Mouse (Mus musculus) olfactory bulb, adult 2 months (tissue): ENCODE results near the gene Nox4.

Experiments used
- CTCF ChIP-seq: fragments of 200-500 bp; IDR thresholded peaks from 2 replicates; pipeline ENCODE4 v1.5.1; 2012; ENCODE audit warnings: low read depth, mild to moderate bottlenecking, low read length, moderate library complexity; ENCODE audit not compliant: insufficient read depth
- POLR2A ChIP-seq: fragments of 200-500 bp; IDR thresholded peaks from 2 replicates; pipeline ENCODE4 v1.6.1; 2012; ENCODE audit warnings: mild to moderate bottlenecking, low read depth, low read length, moderate library complexity; ENCODE audit not compliant: insufficient read depth

GRCm38 (mm10) chr7:87397023-87397422 is 151.1 kb downstream of the Nox4 start:
- no peak for TF ChIP-seq CTCF
- no peak for TF ChIP-seq POLR2A
